Mouse (Mus musculus) liver, embryonic 14.5 days (tissue): Measurements from ENCODE around the gene Lrtm2. TPM values are rescaled to one million over a fixed set of nuclear protein-coding genes. Genes with fewer than 3 reads are reported as not detected.

Source experiments
- ATAC-seq: fragments of 200-750 bp; cut with Nextera tagmentation; 2 replicates; pipeline ENCODE4 v1.8.0; 2017; ENCODE audit warnings: moderate number of reproducible peaks, mild to moderate bottlenecking, moderate library complexity; ENCODE audit not compliant: insufficient read depth
- DNase-seq, 3 experiments: peaks; one replicate each; pipeline ENCODE4 v3.0.0-alpha.2; 2012 to 2013; ENCODE audit warnings: low read depth in 3 of 3, low spot score in 3 of 3
- H3K27ac ChIP-seq: fragments of 300-500 bp; sonication (generic); 2 replicates; pipeline ENCODE4 v1.5.1; 2014; ENCODE audit warnings: moderate library complexity, mild to moderate bottlenecking, control low read depth, inconsistent platforms
- H3K27me3 ChIP-seq: fragments of 300-500 bp; sonication (generic); 2 replicates; pipeline ENCODE4 v1.6.1; 2014; ENCODE audit warnings: mild to moderate bottlenecking, low read length, moderate library complexity; ENCODE audit not compliant: control insufficient read depth, insufficient read depth
- H3K36me3 ChIP-seq: fragments of 300-500 bp; sonication (generic); replicated peaks from 2 replicates; pipeline ENCODE4 v1.6.1; 2014; ENCODE audit warnings: low read depth; ENCODE audit not compliant: control insufficient read depth, insufficient read depth
- H3K4me1 ChIP-seq, 2 experiments: fragments of 200-500 bp in 1 of 2; fragments of 300-500 bp in 1 of 2; sonication (generic) in 1 of 2; replicated peaks; 2 replicates each; pipeline ENCODE4 v1.6.1; 2012 to 2014; ENCODE audit warnings: antibody characterized with exemption in 1 of 2, inconsistent platforms in 1 of 2, low read length in 1 of 2; ENCODE audit not compliant: control insufficient read depth in 2 of 2, insufficient read depth in 2 of 2
- H3K4me2 ChIP-seq: fragments of 300-500 bp; sonication (generic); 2 replicates; pipeline ENCODE4 v1.6.1; 2014; ENCODE audit warnings: low read depth, mild to moderate bottlenecking, control low read depth, moderate library complexity
- H3K4me3 ChIP-seq, 2 experiments: fragments of 200-500 bp in 1 of 2; fragments of 300-500 bp in 1 of 2; sonication (generic) in 1 of 2; 2 replicates each; pipeline ENCODE4 v1.5.1; 2012 to 2014; ENCODE audit warnings: low read depth in 2 of 2, low read length in 2 of 2, mild to moderate bottlenecking in 2 of 2, control low read depth in 1 of 2, inconsistent platforms in 1 of 2, moderate library complexity in 1 of 2; ENCODE audit not compliant: insufficient read depth in 1 of 2
- H3K9ac ChIP-seq: fragments of 300-500 bp; sonication (generic); replicated peaks from 2 replicates; pipeline ENCODE4 v1.6.1; 2014; ENCODE audit warnings: mild to moderate bottlenecking, control low read depth, moderate library complexity
- H3K9me3 ChIP-seq: fragments of 300-500 bp; sonication (generic); 2 replicates; pipeline ENCODE4 v1.6.1; 2016; ENCODE audit warnings: low read length, mixed read lengths; ENCODE audit not compliant: control insufficient read depth
- CTCF ChIP-seq: IDR thresholded peaks from 2 replicates; pipeline ENCODE4 v1.5.1; 2016; ENCODE audit warnings: antibody characterized with exemption, low read depth, control low read depth
- EP300 ChIP-seq: IDR thresholded peaks from 2 replicates; pipeline ENCODE4 v1.6.1; 2016; ENCODE audit warnings: antibody characterized with exemption, low read depth
- WGBS: fragments of 180-500 bp; shearing (Covaris S2); extraction: QIAGEN DNeasy Blood & Tissue Kit; methylation state at CpG from one replicate; pipeline ENCODE4 v1.1.7; 2014; ENCODE audit not compliant: insufficient replicate concordance; 5-methylcytosine and 5-hydroxymethylcytosine counted together
- polyA plus RNA-seq, 2 experiments: library from polyadenylated mRNA; depleted of rRNA in 1 of 2; stranded (reverse) in 1 of 2; unstranded in 1 of 2; fragments of >200 nt; fragmentation: Nextera tagmentation in 1 of 2; extraction: Ambion mirVana in 1 of 2; gene quantifications; 2 replicates each; pipeline versions ENCODE4 v1.2.1 to v1.2.3; 2012 to 2014

Gene Lrtm2
- polyA plus RNA-seq, 2 experiments: 0.08 TPM; not detected in 1

DNA sequence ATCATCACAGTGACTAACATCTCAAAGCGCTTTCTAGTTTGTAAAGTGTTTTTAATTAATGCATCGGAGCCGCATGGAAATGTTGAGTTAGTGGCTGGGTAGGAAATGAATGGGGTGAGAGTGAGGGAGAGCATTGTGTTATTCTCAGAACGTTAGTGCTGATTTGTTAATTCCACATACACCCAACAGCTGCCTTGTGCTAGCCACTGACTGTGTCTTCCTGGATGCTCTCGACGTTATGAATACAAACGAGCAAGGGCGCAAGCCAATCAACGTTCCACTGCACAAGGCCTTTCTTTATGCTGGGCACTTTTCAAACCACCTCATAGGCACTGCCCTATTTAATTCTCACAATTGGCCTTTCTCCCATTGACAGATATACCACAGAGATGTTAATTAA, 11.8 kb downstream of the Lrtm2 start:
- H3K27me3 ChIP-seq: no peaks in the 10 kb centered on the region
- no peak overlapping the region for H3K4me2 ChIP-seq
- no peak for ATAC-seq
- WGBS: 83% methylated on average over 9 of the region's 9 CpGs
- no peaks in the 10 kb centered on the region for H3K36me3 ChIP-seq
- no peaks in the 10 kb centered on the region for H3K9me3 ChIP-seq
- no peaks in the 10 kb centered on the region for H3K4me1 ChIP-seq
- H3K9ac ChIP-seq: no peak overlapping the region
- no peak overlapping the region for H3K4me3 ChIP-seq
- DNase-seq: no peak
- TF ChIP-seq EP300 (no peak), CTCF (no peak)
- no peak overlapping the region for H3K27ac ChIP-seq

DNA sequence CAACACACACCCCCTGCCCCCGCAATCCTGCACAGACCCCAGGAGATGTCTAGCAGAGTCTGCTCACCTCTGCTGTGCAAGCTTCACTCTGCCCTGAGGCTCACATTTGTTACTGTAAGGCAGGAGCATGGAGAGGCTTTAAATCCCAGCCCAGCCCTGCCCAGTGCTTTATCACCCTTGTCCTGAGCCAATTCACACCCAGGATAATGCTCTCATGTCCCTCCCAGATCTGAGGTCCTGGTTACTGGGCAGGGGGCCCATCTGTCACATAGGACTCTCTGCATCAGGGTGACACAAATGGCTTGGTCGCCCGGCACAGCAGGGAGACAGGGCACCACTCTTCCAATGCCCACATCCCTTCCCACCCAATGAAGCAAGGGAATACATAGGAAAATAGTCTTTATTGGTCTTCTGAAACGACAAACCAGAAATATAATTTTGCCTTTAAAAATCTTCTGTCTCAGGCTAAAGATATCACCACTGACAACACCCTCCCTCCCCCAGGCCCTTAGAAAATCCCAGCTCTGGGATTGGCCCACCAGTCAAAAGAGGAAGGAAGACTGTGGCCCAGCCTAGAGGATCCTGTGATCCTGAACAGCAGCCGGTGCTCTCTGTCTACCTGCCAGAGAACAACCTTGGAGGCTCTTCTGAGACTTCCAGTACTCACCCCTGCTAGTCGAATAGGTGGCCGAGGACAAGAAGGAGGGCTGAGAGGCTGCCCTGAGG, 15.7 kb downstream of the Lrtm2 start:
- H3K27me3 ChIP-seq: no peaks in the 10 kb centered on the region
- no peaks in the 10 kb centered on the region for H3K9me3 ChIP-seq
- H3K9ac ChIP-seq: no peak overlapping the region
- WGBS: 19% methylated on average over 7 of the region's 7 CpGs
- TF ChIP-seq EP300 (no peak), CTCF (no peak)
- no peak overlapping the region for H3K27ac ChIP-seq
- no peak overlapping the region for H3K4me3 ChIP-seq
- no peak for ATAC-seq
- H3K4me1 ChIP-seq: no peaks in the 10 kb centered on the region
- no peak for DNase-seq
- H3K36me3 ChIP-seq: no peaks in the 10 kb centered on the region
- no peak overlapping the region for H3K4me2 ChIP-seq

DNA sequence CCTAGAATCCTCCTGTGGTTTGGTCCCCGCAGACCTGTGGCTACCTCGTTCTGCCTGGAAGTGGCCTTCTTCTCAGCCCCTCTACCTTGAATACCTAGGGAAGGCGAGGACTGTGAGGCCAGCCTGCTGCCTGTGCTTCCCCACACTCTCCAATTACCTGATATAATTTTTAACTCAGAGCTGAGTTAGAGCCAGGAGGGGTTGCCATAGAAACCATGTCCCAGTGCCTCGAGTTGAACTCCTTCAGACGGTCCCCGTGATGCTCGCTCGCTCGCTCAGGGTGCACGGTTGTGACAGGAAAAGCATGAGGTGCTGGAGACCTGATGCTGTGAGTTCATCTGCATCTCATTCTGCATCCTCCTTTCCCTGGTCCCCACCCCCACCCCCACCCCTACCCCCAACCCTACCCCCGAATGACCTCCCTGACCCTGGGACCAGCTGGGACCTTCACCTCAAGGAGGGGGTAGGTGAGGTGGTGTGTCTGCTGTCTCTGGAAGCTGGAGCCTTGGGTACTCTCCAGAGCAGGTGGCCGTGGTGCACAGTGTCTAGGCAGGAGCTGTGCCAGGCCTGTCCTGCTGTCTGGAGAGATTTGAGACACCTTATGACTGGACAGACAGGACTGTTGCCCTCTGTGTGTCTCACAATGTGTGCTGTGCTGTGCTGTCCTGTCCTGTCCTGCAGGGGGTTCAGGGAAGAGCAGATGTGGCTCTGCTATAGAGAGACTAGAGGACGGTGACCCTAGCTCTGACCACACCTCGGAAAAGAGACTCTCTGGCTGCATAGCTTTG, 16.8 kb downstream of the Lrtm2 start:
- TF ChIP-seq EP300 (no peak), CTCF (no peak)
- ATAC-seq (no peak), DNase-seq (no peak)
- 49% methylated on average over 14 of the region's 14 CpGs for WGBS
- no peaks in the 10 kb centered on the region for H3K4me1 ChIP-seq
- no peaks in the 10 kb centered on the region for H3K27me3 ChIP-seq
- H3K9ac ChIP-seq: no peak overlapping the region
- H3K4me3 ChIP-seq: no peak overlapping the region
- no peak overlapping the region for H3K27ac ChIP-seq
- H3K9me3 ChIP-seq: no peaks in the 10 kb centered on the region
- no peak overlapping the region for H3K4me2 ChIP-seq
- H3K36me3 ChIP-seq: no peaks in the 10 kb centered on the region

DNA sequence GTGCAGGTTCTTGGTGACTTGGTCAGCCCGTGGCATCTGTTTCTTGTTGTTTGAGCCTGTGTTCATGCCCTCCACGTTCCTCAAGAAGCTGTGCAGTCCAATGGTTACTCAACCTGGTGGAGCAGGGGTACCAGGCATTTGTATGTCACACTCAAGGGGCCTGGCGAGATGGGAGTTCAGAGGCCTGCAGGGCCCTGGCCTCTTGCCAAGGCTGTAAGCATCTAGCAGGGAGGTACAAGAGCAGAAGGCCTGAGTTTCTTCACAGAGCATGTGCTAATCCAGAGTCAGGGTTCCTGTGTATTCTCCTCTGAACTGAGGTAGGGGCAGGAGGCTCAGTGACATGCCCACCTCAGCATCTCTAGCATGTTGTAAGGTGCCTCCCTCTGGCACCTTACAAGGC, 17.5 kb downstream of the Lrtm2 start:
- Histone ChIP-seq H3K36me3 (no peaks in the 10 kb centered on the region), H3K9ac (no peak overlapping the region), H3K4me1 (no peaks in the 10 kb centered on the region), H3K4me3 (no peak overlapping the region), H3K27ac (no peak overlapping the region), H3K27me3 (no peaks in the 10 kb centered on the region), H3K9me3 (no peaks in the 10 kb centered on the region), H3K4me2 (no peak overlapping the region)
- ATAC-seq: no peak
- 29% methylated on average over 3 of the region's 3 CpGs for WGBS
- no peak for DNase-seq
- TF ChIP-seq CTCF (no peak), EP300 (no peak)

DNA sequence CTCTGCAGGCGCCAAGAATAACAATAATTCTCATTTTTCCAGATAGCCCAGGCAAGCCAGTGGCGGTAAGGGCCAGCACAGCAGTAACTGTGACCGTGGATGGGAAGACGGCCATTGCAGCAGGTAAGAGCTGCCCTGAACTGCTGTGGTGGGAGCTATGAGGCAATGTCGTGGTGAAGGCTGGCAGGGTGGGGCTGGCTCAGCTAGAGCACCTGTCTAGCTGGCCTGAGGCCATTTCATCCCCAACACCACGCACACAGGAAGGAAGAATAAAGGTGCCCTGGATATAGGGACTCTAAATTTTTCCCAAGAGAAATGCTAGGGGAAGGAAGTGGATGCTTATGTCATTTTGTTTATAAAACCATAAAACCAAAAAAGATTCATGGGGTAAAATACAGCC, 18.2 kb downstream of the Lrtm2 start:
- no peak for TF ChIP-seq CTCF
- no peak for TF ChIP-seq EP300
- no peak overlapping the region for H3K9ac ChIP-seq
- H3K27me3 ChIP-seq: no peaks in the 10 kb centered on the region
- DNase-seq (no peak), ATAC-seq (no peak)
- H3K27ac ChIP-seq: no peak overlapping the region
- H3K4me2 ChIP-seq: no peak overlapping the region
- H3K4me3 ChIP-seq: no peak overlapping the region
- H3K4me1 ChIP-seq: no peaks in the 10 kb centered on the region
- WGBS: 57% methylated on average over 6 of the region's 6 CpGs
- no peaks in the 10 kb centered on the region for H3K9me3 ChIP-seq
- H3K36me3 ChIP-seq: no peaks in the 10 kb centered on the region
